Mouse (Mus musculus) midbrain, embryonic 12.5 days (tissue): ENCODE data around the gene P4ha2. TPM values are rescaled to one million over a fixed set of nuclear protein-coding genes. Genes with fewer than 3 reads are reported as not detected.

Experiments used
- ATAC-seq: fragments of 200-750 bp; cut with Nextera tagmentation; 2 replicates; pipeline ENCODE4 v1.8.0; 2017; ENCODE audit warnings: low read depth, moderate TSS enrichment, moderate library complexity; ENCODE audit not compliant: low FRiP score
- H3K27ac ChIP-seq: fragments of 300-500 bp; sonication (generic); replicated peaks from 2 replicates; pipeline ENCODE4 v1.5.1; 2016; ENCODE audit warnings: mild to moderate bottlenecking
- H3K27me3 ChIP-seq: fragments of 300-500 bp; sonication (generic); 2 replicates; pipeline ENCODE4 v1.6.1; 2016; ENCODE audit warnings: mild to moderate bottlenecking
- H3K36me3 ChIP-seq: fragments of 300-500 bp; sonication (generic); 2 replicates; pipeline ENCODE4 v1.6.1; 2016
- H3K4me1 ChIP-seq: fragments of 300-500 bp; sonication (generic); 2 replicates; pipeline ENCODE4 v1.6.1; 2016
- H3K4me2 ChIP-seq: fragments of 300-500 bp; sonication (generic); replicated peaks from 2 replicates; pipeline ENCODE4 v1.6.1; 2016; ENCODE audit warnings: mild to moderate bottlenecking, moderate library complexity
- H3K4me3 ChIP-seq: fragments of 300-500 bp; sonication (generic); 2 replicates; pipeline ENCODE4 v1.5.1; 2016; ENCODE audit warnings: mild to moderate bottlenecking
- H3K9ac ChIP-seq: fragments of 300-500 bp; sonication (generic); replicated peaks from 2 replicates; pipeline ENCODE4 v1.6.1; 2016; ENCODE audit warnings: mild to moderate bottlenecking, moderate library complexity
- H3K9me3 ChIP-seq: fragments of 300-500 bp; sonication (generic); 2 replicates; pipeline ENCODE4 v1.6.1; 2016; ENCODE audit warnings: mild to moderate bottlenecking
- WGBS: fragments of 180-500 bp; shearing (Covaris S2); methylation state at CpG from one replicate; pipeline ENCODE4 v1.1.7; 2016; 5-methylcytosine and 5-hydroxymethylcytosine counted together
- polyA plus RNA-seq: library from polyadenylated mRNA; unstranded; fragments of >200 nt; fragmentation: Nextera tagmentation; extraction: Ambion mirVana; gene quantifications from 2 replicates; pipeline ENCODE4 v1.2.1, GENCODE M21; 2016

The P4ha2 gene
- polyA plus RNA-seq, result 15.3 and 21.0 TPM in 2 replicates

DNA sequence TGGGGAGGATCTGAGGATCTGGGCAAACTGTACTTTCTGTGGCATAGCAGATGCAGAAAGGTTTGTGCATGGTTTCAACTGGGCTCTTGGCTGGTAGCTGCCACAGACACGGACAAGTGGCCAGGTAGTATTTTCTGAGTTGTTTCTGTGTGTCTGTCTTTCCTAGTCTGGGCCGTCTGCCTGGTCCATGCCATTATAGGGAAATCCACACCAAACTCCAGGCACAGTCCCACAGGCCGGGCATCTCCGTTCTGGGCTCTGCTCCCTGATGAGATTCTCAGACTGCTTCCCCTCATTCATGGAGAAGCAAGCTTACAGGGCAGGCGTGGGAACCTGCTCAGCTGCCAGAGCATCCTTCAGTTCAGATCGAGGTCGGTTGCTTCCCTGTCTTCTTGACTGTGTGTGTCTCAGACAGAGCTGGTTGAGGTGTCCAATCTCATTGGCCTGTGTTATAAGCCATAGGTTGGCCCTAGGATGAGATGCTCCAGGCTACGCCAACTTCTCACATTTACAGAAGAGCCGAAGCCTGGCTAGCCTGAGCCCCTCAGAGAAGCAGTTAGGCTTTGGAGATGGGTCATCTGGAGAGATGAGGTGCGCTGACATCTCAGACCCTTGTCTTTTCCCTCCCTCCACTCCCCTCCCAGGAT, at the start of gene P4ha2:
Gene P4ha2 (plus strand): TSS at position 51 of the 647 bp plus-strand sequence.
- H3K27me3 ChIP-seq, result peaks cover 34% of the 10 kb centered on the region
- H3K9ac ChIP-seq, result peak within 1 kb of the TSS; percentile 63
- H3K27ac ChIP-seq, result no peak within 1 kb of the TSS
- H3K9me3 ChIP-seq, result no peaks in the 10 kb centered on the region
- 0 out of 2 replicates have a peak, but pooled peaks have one; percentile 23 for ATAC-seq
- peaks cover 10% of the 10 kb centered on the region for H3K4me1 ChIP-seq
- WGBS, result 49% methylated on average over 10 of the region's 10 CpGs
- peak within 1 kb of the TSS; percentile 62 for H3K4me3 ChIP-seq
- H3K36me3 ChIP-seq, result no peaks in the 10 kb centered on the region
- H3K4me2 ChIP-seq, result peak within 1 kb of the TSS; percentile 98

DNA sequence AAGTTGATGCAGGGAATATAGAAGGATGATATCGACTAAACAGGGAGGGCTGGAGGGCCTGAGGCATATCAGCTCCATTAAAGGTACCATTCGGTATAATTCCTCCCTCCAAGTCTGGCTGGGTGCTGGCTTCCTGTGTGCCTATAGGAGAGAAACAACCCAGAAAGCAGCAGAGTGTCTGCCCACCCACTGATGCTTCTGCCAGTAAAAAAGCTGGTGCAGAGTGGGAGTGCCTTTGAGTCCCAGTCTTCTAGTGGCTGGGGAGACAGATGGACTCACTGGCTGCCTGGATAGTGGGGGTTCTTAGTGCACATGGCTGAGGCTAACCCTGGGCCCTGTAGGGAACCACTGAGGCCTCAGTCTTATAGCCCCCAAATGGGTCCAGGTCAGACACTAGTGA, 49.7 kb upstream of the P4ha2 start:
- Histone ChIP-seq H3K4me1 (no peaks in the 10 kb centered on the region), H3K36me3 (no peaks in the 10 kb centered on the region), H3K4me3 (no peak overlapping the region), H3K9me3 (no peaks in the 10 kb centered on the region), H3K9ac (no peak overlapping the region), H3K27me3 (no peaks in the 10 kb centered on the region), H3K27ac (no peak overlapping the region), H3K4me2 (no peak overlapping the region)
- no peak for ATAC-seq
- WGBS, result 78% methylated on average over 2 of the region's 2 CpGs

DNA sequence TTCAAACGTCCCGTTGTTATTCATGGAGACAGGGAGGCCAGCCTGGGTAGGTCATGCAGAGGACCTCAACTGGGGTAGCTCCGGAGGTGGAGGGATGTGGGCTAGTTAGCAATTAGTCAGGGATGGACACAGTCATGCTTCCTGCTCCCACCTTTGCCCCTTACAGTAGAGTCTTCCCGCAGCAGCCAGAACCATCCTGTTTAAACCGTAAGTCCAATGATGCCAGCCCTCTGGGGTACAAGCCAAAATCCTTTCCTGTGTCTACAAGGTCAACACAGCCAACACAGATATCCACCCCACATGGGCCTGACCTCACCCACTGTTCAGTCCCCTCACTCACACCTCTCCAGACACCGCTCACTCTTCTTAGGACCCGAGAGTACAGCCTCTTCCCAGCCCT, 48.7 kb upstream of the P4ha2 start:
- no peaks in the 10 kb centered on the region for H3K36me3 ChIP-seq
- H3K9ac ChIP-seq, result no peak overlapping the region
- no peak overlapping the region for H3K4me3 ChIP-seq
- no peaks in the 10 kb centered on the region for H3K4me1 ChIP-seq
- no peaks in the 10 kb centered on the region for H3K27me3 ChIP-seq
- no peak overlapping the region for H3K27ac ChIP-seq
- no peak for ATAC-seq
- 84% methylated on average over 7 of the region's 7 CpGs for WGBS
- H3K4me2 ChIP-seq, result no peak overlapping the region
- no peaks in the 10 kb centered on the region for H3K9me3 ChIP-seq

DNA sequence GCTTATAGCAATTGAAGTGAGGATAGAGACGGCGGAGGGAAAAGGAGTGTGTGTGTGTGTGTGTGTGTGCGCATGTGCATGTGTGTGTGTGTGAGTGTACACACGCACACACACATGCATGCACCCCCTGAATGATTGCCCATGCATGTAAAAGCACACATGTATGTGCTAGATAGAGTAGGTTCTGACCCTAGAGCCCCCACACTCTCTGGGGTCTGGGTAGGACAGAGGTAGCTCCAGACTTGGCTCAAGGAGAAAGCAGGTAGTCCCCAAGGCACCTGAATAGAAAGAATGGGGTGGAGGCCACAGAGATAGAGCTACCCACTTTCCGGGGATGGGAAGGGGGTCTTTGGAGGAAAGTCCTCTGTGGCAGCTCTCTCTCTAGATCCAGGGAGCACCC, 47.8 kb upstream of the P4ha2 start:
- no peak overlapping the region for H3K27ac ChIP-seq
- 90% methylated on average over 5 of the region's 5 CpGs for WGBS
- no peaks in the 10 kb centered on the region for H3K9me3 ChIP-seq

DNA sequence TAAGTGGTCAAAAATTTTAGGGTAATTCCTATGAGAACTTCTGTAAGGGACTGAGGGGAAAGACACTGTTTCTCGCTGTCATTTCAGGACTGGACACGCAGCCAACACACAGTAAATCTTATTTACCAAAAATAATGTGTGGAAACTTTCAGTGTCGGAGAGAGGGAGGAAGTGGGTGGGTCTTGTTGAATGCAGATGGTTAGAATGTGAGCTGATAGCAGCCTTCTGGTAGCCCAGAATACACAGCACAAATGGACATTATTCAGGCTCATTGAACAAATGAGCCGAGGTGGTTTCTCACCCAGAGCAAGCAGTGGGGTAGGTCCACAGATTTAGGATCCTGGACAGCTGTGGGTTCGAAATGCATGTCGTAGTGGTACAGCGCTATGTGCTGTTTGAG, 46.8 kb upstream of the P4ha2 start:
- peaks cover 10% of the 10 kb centered on the region for H3K4me1 ChIP-seq
- H3K27me3 ChIP-seq, result no peaks in the 10 kb centered on the region
- no peaks in the 10 kb centered on the region for H3K9me3 ChIP-seq
- H3K36me3 ChIP-seq, result no peaks in the 10 kb centered on the region
- H3K4me2 ChIP-seq, result no peak overlapping the region
- ATAC-seq, result no peak
- H3K9ac ChIP-seq, result no peak overlapping the region
- 90% methylated on average over 7 of the region's 7 CpGs for WGBS
- H3K27ac ChIP-seq, result no peak overlapping the region
- H3K4me3 ChIP-seq, result no peak overlapping the region

More for the DNA sequence above, 47.8 kb upstream of the P4ha2 start:
- Histone ChIP-seq H3K4me3 (no peak overlapping the region), H3K36me3 (no peaks in the 10 kb centered on the region), H3K4me1 (peaks cover under 1% of the 10 kb centered on the region), H3K27me3 (no peaks in the 10 kb centered on the region), H3K4me2 (no peak overlapping the region), H3K9ac (no peak overlapping the region)
- ATAC-seq, result no peak

DNA sequence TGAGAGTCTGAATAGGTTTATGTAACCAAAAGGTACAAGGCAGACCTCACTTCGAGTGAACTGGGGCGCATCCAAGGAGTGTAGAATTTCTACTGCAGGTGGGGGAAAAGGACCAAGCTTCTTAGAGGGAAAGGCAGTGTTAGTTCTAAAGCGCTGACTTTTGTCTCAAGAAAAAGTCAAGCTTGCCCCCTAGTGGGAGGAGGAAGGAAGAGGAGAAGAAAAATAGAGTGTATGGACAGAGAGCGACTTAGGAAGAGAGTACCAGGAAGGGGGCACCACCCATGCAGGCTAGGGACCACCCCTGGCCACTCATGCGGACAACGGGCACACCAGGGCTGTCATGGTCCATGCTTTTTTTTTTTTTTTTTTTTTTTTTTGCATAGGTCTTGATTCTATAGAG, 45.6 kb upstream of the P4ha2 start:
- no peak overlapping the region for H3K9ac ChIP-seq
- H3K27ac ChIP-seq, result no peak overlapping the region
- H3K27me3 ChIP-seq, result no peaks in the 10 kb centered on the region
- H3K9me3 ChIP-seq, result no peaks in the 10 kb centered on the region
- no peak for ATAC-seq
- peaks cover 22% of the 10 kb centered on the region for H3K4me1 ChIP-seq
- WGBS, result 33% methylated on average over 6 of the region's 6 CpGs
- H3K4me2 ChIP-seq, result no peak overlapping the region
- no peak overlapping the region for H3K4me3 ChIP-seq
- no peaks in the 10 kb centered on the region for H3K36me3 ChIP-seq

DNA sequence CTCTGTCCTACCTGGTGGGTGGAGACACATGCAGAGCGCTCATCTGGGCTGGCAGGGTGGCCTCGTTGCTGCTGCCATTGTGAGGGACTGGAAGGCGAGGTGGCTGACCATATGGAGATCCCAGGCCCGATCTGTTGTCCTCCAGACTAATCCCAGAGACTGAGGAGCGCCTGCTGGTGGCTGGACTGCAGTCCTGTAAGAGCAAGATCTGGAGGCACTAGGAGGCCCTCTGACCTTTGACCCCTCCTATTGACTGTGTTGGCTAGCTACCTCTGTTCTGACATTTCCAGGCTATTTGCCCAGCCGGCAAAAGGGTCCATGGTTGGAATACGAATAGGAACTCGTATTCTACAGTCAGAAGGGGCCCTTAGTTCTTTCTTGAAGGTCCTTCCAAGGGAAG, 43.8 kb upstream of the P4ha2 start:
- ATAC-seq, result no peak
- Histone ChIP-seq H3K4me1 (peaks cover 31% of the 10 kb centered on the region), H3K27ac (no peak overlapping the region)

DNA sequence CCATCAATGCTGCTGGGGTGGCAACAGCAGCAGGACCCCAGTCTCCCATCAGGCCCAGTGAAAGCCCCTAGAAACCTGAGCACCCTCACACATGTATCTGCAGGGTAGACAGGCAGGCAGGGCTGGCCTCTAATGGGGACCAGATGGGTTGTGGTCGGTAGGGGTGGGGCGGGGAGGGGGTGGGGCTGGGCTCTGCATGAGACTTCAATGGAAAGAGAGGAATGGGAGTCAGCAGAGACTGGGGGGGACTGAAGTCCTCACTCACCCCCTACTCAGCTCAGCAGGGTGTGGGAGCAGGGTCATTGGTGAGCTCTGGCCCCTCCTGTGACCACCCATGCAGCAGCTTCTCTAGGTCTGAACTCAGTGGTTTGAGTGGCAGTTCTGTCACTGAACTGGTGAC, 42.5 kb upstream of the P4ha2 start:
- Histone ChIP-seq H3K27ac (peak overlapping the region; percentile 65; the same call in 1 of the 2 replicates), H3K4me1 (peaks cover 33% of the 10 kb centered on the region), H3K9ac (0 out of 2 replicates have a peak overlapping the region, but pooled peaks have one; percentile 7), H3K4me2 (no peak overlapping the region), H3K36me3 (no peaks in the 10 kb centered on the region), H3K27me3 (no peaks in the 10 kb centered on the region), H3K4me3 (no peak overlapping the region), H3K9me3 (no peaks in the 10 kb centered on the region)
- WGBS, result 25% methylated on average over 2 of the region's 2 CpGs
- no peak for ATAC-seq

More for the DNA sequence above, 43.8 kb upstream of the P4ha2 start:
- no peaks in the 10 kb centered on the region for H3K9me3 ChIP-seq
- whole genome bisulfite sequencing, result 22% methylated on average over 8 of the region's 8 CpGs
- no peak overlapping the region for H3K9ac ChIP-seq
- H3K27me3 ChIP-seq, result no peaks in the 10 kb centered on the region
- H3K4me2 ChIP-seq, result no peak overlapping the region
- H3K4me3 ChIP-seq, result no peak overlapping the region
- H3K36me3 ChIP-seq, result no peaks in the 10 kb centered on the region

DNA sequence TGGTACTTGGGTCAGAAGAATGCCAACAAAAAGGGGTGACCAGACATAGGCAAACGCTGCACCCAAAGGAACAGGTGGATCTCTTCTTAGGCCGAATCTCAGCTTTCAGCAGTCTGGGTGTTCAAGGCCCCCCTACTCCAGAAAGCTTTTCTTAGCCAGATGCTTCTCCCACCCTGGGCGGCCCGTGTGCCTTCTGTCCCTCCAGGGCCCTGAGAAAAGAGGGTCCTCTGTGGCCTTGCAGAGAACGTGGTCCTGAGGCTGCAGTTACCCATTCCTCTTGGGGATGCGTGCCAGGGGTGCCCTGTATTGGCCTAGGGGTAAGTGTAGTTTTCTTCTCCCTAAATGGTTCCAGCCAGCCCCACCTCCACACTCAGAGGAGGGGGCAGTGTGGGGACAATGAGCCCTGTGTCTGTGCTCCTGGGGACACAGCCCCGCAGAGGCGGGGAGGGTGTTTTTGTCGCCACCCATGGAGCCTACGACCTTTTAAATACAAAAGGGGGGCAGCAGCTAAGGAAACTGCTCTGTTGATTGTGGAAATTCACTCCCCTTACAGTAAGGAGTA, 41.8 kb upstream of the P4ha2 start:
- Histone ChIP-seq H3K27ac (peak overlapping the region; percentile 65), H3K27me3 (no peaks in the 10 kb centered on the region), H3K4me3 (no peak overlapping the region), H3K9ac (peak overlapping the region; percentile 25; the same call in 1 of the 2 replicates), H3K4me2 (no peak overlapping the region), H3K4me1 (peaks cover 37% of the 10 kb centered on the region), H3K9me3 (no peaks in the 10 kb centered on the region), H3K36me3 (no peaks in the 10 kb centered on the region)
- peak; percentile 52 for ATAC-seq
- 29% methylated on average over 10 of the region's 10 CpGs for WGBS

DNA sequence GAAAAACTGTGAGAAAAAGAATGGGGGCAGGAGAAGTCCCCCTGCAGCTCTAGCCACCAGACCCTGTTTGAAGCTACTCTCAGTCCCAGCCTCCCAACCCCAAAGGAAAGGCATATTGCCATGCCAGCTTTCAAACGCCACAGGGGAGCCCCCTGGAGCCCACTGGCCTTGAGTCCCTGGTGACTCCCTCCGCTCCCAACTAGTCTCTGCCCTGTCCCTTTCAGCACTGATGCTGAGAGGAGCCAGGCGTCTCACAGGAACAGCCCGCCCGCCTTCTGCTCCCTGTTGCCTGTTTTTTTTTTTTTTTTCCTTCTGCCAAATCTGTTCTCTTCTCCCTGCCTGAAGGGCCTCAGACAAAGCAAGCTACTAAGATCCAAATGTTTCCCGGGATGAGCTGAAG, 41.3 kb upstream of the P4ha2 start:
- Histone ChIP-seq H3K4me2 (no peak overlapping the region), H3K27ac (peak overlapping the region; percentile 65), H3K27me3 (no peaks in the 10 kb centered on the region), H3K9me3 (no peaks in the 10 kb centered on the region), H3K4me3 (no peak overlapping the region), H3K9ac (no peak overlapping the region), H3K36me3 (no peaks in the 10 kb centered on the region), H3K4me1 (peaks cover 37% of the 10 kb centered on the region)
- WGBS, result 14% methylated on average over 6 of the region's 6 CpGs
- ATAC-seq, result 0 out of 2 replicates have a peak, but pooled peaks have one; percentile 14

DNA sequence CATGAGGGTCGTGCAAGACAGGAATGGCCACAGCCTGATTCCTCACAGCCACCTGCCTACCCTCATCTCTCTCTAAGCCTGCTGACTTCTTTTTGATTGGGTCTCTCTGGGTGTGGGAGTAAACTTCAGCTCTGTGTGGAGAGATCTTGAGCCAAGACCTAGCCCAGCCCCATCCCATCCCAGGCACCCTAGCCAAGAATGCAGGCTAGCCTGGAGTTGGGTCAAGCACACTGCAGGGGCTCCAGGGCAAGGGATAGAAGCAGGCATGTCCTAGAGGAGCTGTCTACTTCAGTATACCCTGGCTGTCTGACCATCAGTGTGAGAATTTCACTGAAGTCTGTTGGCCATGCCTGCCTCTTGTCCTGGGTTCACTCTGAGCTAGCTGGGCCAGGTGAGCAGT, 40.4 kb upstream of the P4ha2 start:
- Histone ChIP-seq H3K4me2 (no peak overlapping the region), H3K9me3 (no peaks in the 10 kb centered on the region), H3K27ac (no peak overlapping the region), H3K4me3 (no peak overlapping the region), H3K27me3 (no peaks in the 10 kb centered on the region), H3K4me1 (peaks cover 37% of the 10 kb centered on the region), H3K36me3 (no peaks in the 10 kb centered on the region), H3K9ac (no peak overlapping the region)
- no peak for ATAC-seq
- 65% methylated on average over 1 of the region's 1 CpGs for WGBS

DNA sequence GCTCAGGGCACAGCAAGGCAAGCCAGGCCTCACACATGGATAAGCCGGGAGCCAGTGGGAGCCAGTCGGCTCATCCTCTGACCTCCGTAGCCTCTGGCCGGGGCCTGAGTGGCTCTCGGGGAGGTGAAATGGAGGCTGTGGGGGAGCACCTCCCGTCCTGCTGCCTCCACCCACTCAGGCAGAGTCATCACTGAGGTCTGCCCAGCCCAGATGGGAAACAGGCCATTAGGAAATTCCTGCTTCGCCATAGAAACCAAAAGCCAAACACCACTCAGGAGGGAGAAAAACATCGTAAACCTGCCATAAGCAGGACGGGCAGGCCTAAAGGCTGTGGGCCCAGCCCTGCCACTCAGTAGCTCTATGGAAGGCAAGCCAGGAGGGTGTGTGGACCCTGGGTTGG, 39.6 kb upstream of the P4ha2 start:
- Histone ChIP-seq H3K4me3 (no peak overlapping the region), H3K4me1 (peaks cover 37% of the 10 kb centered on the region), H3K9ac (no peak overlapping the region), H3K9me3 (no peaks in the 10 kb centered on the region), H3K36me3 (no peaks in the 10 kb centered on the region), H3K27ac (no peak overlapping the region), H3K4me2 (no peak overlapping the region), H3K27me3 (no peaks in the 10 kb centered on the region)
- ATAC-seq, result no peak
- 51% methylated on average over 9 of the region's 9 CpGs for WGBS
